Mouse (Mus musculus): ENCODE data around the gene Cep170.

GRCm38 (mm10) chr1:176845082-176845977 is 31.5 kb upstream of the Cep170 start:
- no peak for TF ChIP-seq POLR2A (IDR thresholded peaks at IDR 0.05; ENCODE audit: extremely low read depth, insufficient read depth, low read length)
- TF ChIP-seq CTCF (IDR thresholded peaks at IDR 0.05; ENCODE audit: low read depth, low read length): no peak
